Mouse (Mus musculus) hindbrain, postnatal 0 days (tissue): Measurements from ENCODE around the gene A930004D18Rik. TPM values are rescaled to one million over a fixed set of nuclear protein-coding genes. Genes with fewer than 3 reads are reported as not detected.

Experiments
- ATAC-seq: fragments of 200-750 bp; cut with Nextera tagmentation; 2 replicates; pipeline ENCODE4 v1.8.0; 2017; ENCODE audit warnings: mild to moderate bottlenecking, moderate TSS enrichment, moderate library complexity
- DNase-seq: peaks from one replicate; pipeline ENCODE4 v3.0.0-alpha.2; 2015; ENCODE audit warnings: low spot score
- H3K27ac ChIP-seq: fragments of 300-500 bp; sonication (generic); 2 replicates; pipeline ENCODE4 v1.5.1; 2014; ENCODE audit warnings: mild to moderate bottlenecking
- H3K27me3 ChIP-seq: fragments of 300-500 bp; sonication (generic); 2 replicates; pipeline ENCODE4 v1.6.1; 2014; ENCODE audit warnings: low read length, mixed read lengths; ENCODE audit not compliant: insufficient read depth
- H3K36me3 ChIP-seq: fragments of 300-500 bp; sonication (generic); 2 replicates; pipeline ENCODE4 v1.6.1; 2014; ENCODE audit warnings: low read length, mixed read lengths; ENCODE audit not compliant: insufficient read depth
- H3K4me1 ChIP-seq: fragments of 300-500 bp; sonication (generic); 2 replicates; pipeline ENCODE4 v1.6.1; 2014; ENCODE audit warnings: antibody characterized with exemption, low read length, mixed read lengths; ENCODE audit not compliant: insufficient read depth
- H3K4me2 ChIP-seq: fragments of 300-500 bp; sonication (generic); 2 replicates; pipeline ENCODE4 v1.6.1; 2014; ENCODE audit warnings: low read depth, mild to moderate bottlenecking, low read length, moderate library complexity, mixed read lengths
- H3K4me3 ChIP-seq: fragments of 300-500 bp; sonication (generic); 2 replicates; pipeline ENCODE4 v1.5.1; 2014; ENCODE audit warnings: low read length
- H3K9ac ChIP-seq: fragments of 300-500 bp; sonication (generic); replicated peaks from 2 replicates; pipeline ENCODE4 v1.6.1; 2014; ENCODE audit warnings: mild to moderate bottlenecking, low read length, moderate library complexity, mixed read lengths
- H3K9me3 ChIP-seq: fragments of 300-500 bp; sonication (generic); 2 replicates; pipeline ENCODE4 v1.6.1; 2016; ENCODE audit warnings: low read length, mixed read lengths
- CTCF ChIP-seq: IDR thresholded peaks from 2 replicates; pipeline ENCODE4 v1.5.1; 2016; ENCODE audit warnings: antibody characterized with exemption, control low read depth, low read depth
- WGBS: fragments of 180-500 bp; shearing (Covaris S2); extraction: QIAGEN DNeasy Blood & Tissue Kit; methylation state at CpG from one replicate; pipeline ENCODE4 v1.1.7; 2014; 5-methylcytosine and 5-hydroxymethylcytosine counted together
- polyA plus RNA-seq: library from polyadenylated mRNA; unstranded; fragments of >200 nt; fragmentation: Nextera tagmentation; extraction: Ambion mirVana; gene quantifications from 2 replicates; pipeline ENCODE4 v1.2.1, GENCODE M21; 2015
- total RNA-seq: library from RNA; depleted of rRNA; stranded (reverse); fragments of >200 nt; gene quantifications from 2 replicates; pipeline ENCODE4 v1.2.3, GENCODE M21; 2014; rRNA removed

Gene A930004D18Rik
- total RNA-seq (2.3 and 3.7 TPM in 2 replicates), polyA plus RNA-seq (9.0 and 9.9 TPM in 2 replicates)

DNA sequence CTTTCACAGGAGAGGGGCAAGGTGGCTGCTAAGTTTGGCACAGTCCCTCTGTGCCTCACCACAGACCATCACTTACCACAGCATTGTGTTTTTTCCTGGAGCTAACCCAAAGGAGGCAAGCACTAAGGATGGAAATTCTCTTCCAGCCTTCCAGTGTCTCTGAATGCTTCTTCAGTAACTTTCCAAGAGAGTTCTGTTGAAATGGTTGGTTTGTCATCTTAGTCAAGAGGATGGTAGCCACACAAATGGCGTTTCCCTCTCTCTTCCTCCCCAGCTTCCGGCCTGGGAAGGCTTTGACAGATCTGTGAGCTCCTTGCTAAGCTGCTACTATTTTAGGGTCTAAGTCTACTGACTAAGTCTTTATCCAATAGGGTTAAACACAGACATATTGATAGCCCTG, at the start of gene A930004D18Rik:
Gene A930004D18Rik (minus strand): TSS at position 247 of the 400 bp plus-strand sequence.
- no peaks in the 10 kb centered on the region for H3K9me3 ChIP-seq
- H3K4me2 ChIP-seq, result no peak within 1 kb of the TSS
- no peaks in the 10 kb centered on the region for H3K36me3 ChIP-seq
- H3K27me3 ChIP-seq, result no peaks in the 10 kb centered on the region
- no peak within 1 kb of the TSS for H3K9ac ChIP-seq
- no peak for ATAC-seq
- no peak for DNase-seq
- no peak for TF ChIP-seq CTCF
- H3K4me3 ChIP-seq, result no peak within 1 kb of the TSS
- WGBS, result 88% methylated on average over 2 of the region's 2 CpGs
- H3K27ac ChIP-seq, result no peak within 1 kb of the TSS
- peaks cover 19% of the 10 kb centered on the region for H3K4me1 ChIP-seq

GRCm38 (mm10) chr2:18080182-18080860, 42.8 kb upstream of the A930004D18Rik start:
- H3K4me1 ChIP-seq, result no peaks in the 10 kb centered on the region
- H3K9ac ChIP-seq, result no peak overlapping the region
- ATAC-seq (no peak), DNase-seq (no peak)
- H3K36me3 ChIP-seq, result peaks cover 11% of the 10 kb centered on the region; the same call in 1 of the 2 replicates
- WGBS, result 89% methylated on average over 2 of the region's 2 CpGs
- no peak overlapping the region for H3K4me2 ChIP-seq
- TF ChIP-seq CTCF, result no peak
- no peaks in the 10 kb centered on the region for H3K27me3 ChIP-seq
- no peak overlapping the region for H3K4me3 ChIP-seq
- no peaks in the 10 kb centered on the region for H3K9me3 ChIP-seq
- no peak overlapping the region for H3K27ac ChIP-seq

DNA sequence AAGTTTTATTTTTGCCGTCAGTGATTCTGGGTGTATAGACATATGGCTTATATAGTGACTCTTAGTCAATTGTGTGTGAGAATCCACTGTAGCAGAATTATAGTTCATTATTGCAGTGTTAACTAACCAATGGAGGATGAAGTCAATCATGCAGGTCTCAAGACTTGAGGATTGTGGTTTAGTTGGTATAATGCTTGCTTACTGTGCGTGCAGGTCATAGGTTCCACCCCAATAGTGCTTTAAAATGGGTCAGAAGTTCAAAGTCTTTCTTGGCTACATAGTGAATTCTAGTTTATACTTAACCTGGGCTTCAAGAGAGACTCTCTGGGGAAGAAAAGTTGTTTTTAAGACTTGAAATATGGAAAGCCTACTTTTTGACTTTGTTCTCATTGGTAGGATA, 34.4 kb upstream of the A930004D18Rik start:
- H3K4me1 ChIP-seq, result no peaks in the 10 kb centered on the region
- H3K36me3 ChIP-seq, result peaks cover 5% of the 10 kb centered on the region; the same call in 1 of the 2 replicates
- no peak for TF ChIP-seq CTCF
- no peak overlapping the region for H3K4me3 ChIP-seq
- no peaks in the 10 kb centered on the region for H3K27me3 ChIP-seq
- no peak overlapping the region for H3K27ac ChIP-seq
- no peak for ATAC-seq
- H3K9ac ChIP-seq, result no peak overlapping the region
- DNase-seq, result no peak
- no peaks in the 10 kb centered on the region for H3K9me3 ChIP-seq
- WGBS, result 87% methylated on average over 2 of the region's 2 CpGs
- H3K4me2 ChIP-seq, result no peak overlapping the region

DNA sequence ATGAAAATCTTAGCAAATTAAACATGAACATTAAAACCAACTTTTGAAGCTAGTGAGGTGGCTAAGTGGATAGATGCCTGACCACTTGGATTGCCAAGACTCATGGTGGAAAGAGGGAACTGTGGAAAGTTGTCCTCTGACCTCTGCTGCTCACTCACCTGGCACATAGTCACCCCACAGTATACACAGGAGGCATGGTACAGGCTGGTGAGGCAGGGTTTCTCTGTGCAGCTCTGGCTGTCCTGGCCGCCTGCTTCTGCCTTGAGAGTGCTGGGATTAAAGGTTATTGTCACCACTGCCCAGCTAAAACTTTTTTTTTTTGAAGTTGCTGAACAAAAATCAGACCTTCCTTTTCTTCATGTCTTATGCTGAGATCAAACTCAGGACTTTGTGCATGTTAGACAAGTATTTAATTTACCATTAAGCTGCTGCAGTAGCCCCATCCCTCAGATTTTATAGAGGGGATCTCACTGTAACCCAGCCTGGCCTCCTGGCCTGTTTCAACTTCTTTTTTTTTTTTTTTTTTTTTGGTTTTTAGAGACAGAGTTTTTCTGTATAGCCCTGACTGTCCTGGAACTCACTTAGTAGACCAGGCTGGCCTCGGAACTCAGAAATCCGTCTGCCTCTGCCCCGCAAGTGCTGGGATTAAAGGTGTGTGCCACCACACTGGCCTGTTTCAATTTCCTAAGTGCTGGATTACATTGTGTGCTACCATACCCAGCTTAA, 30.7 kb upstream of the A930004D18Rik start:
- Histone ChIP-seq H3K27ac (no peak overlapping the region), H3K4me2 (no peak overlapping the region), H3K4me3 (no peak overlapping the region), H3K9me3 (no peaks in the 10 kb centered on the region), H3K4me1 (no peaks in the 10 kb centered on the region), H3K27me3 (no peaks in the 10 kb centered on the region), H3K9ac (no peak overlapping the region), H3K36me3 (0 out of 2 replicates have a peak, but pooled peaks cover 5% of the 10 kb centered on the region)
- 85% methylated on average over 4 of the region's 4 CpGs for WGBS
- DNase-seq (no peak), ATAC-seq (no peak)
- no peak for TF ChIP-seq CTCF

DNA sequence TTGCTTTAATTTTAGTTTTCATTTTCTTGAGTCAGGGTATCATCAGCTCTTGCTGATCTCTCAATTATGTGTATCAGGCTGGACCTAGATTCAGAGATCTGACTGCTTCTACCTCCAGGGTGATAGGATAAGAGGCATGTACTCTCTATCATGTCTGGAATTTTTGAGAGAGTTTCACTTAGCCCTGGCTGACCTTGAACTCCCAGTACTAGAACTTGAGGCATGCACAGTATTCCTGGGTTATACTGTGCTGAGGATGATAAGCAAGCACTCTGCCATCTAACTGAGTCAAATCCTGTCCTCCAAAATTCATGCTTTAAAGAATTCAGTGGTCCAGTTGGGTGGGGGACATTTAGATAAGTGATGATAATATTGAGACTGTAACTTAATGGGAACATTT, 28.9 kb upstream of the A930004D18Rik start:
- no peak overlapping the region; the same call in 1 of the 2 replicates for H3K4me2 ChIP-seq
- 0 out of 2 replicates have a peak, but pooled peaks cover 5% of the 10 kb centered on the region for H3K36me3 ChIP-seq
- no peaks in the 10 kb centered on the region for H3K4me1 ChIP-seq
- ATAC-seq, result no peak
- H3K4me3 ChIP-seq, result no peak overlapping the region
- no peaks in the 10 kb centered on the region for H3K27me3 ChIP-seq
- TF ChIP-seq CTCF, result no peak
- H3K9me3 ChIP-seq, result no peaks in the 10 kb centered on the region
- no peak overlapping the region for H3K9ac ChIP-seq
- H3K27ac ChIP-seq, result no peak overlapping the region
- DNase-seq, result no peak

GRCm38 (mm10) chr2:18065708-18066030, 28.1 kb upstream of the A930004D18Rik start:
- Histone ChIP-seq H3K27ac (peak overlapping the region; percentile 98), H3K4me2 (peak overlapping the region; percentile 80), H3K4me1 (no peaks in the 10 kb centered on the region), H3K4me3 (peak overlapping the region; percentile 79), H3K27me3 (no peaks in the 10 kb centered on the region), H3K36me3 (0 out of 2 replicates have a peak, but pooled peaks cover 5% of the 10 kb centered on the region), H3K9me3 (no peaks in the 10 kb centered on the region), H3K9ac (peak overlapping the region; percentile 86)
- no peak for TF ChIP-seq CTCF
- no peak for ATAC-seq
- no peak for DNase-seq
- 4% methylated on average over 6 of the region's 6 CpGs for WGBS
